Mouse (Mus musculus) ES-E14 (cell line): ENCODE data around the gene Mthfd1l. TPM values are rescaled to one million over a fixed set of nuclear protein-coding genes. Genes with fewer than 3 reads are reported as not detected.

Experiments
- DNase-seq: peaks from one replicate; pipeline ENCODE4 v3.0.0-alpha.2; 2013; ENCODE audit warnings: low read depth, low spot score
- H3K27ac ChIP-seq: 2 replicates; pipeline ENCODE4 v1.5.1; 2012; ENCODE audit warnings: low read depth, mild to moderate bottlenecking, low read length, moderate library complexity, mixed read lengths; ENCODE audit not compliant: poor library complexity, insufficient read depth, severe bottlenecking
- H3K36me3 ChIP-seq: 2 replicates; pipeline ENCODE4 v1.6.1; 2012; ENCODE audit warnings: mild to moderate bottlenecking, low read length, moderate library complexity, mixed read lengths; ENCODE audit not compliant: control insufficient read depth, poor library complexity, insufficient read depth, severe bottlenecking
- H3K4me1 ChIP-seq, 2 experiments: fragments of 150-350 bp in 1 of 2; sonication (generic) in 1 of 2; 2 replicates each; pipeline ENCODE4 v1.6.1; 2012; ENCODE audit warnings: low read length in 2 of 2, mild to moderate bottlenecking in 1 of 2, mixed read lengths in 1 of 2; ENCODE audit not compliant: control insufficient read depth in 2 of 2, insufficient read depth in 2 of 2, poor library complexity in 1 of 2
- H3K4me3 ChIP-seq, 2 experiments: fragments of 150-350 bp in 1 of 2; sonication (generic) in 1 of 2; 2 replicates each; pipeline ENCODE4 v1.5.1; 2012; ENCODE audit warnings: low read length in 2 of 2, low read depth in 1 of 2, mild to moderate bottlenecking in 1 of 2, mixed read lengths in 1 of 2; ENCODE audit not compliant: insufficient read depth in 1 of 2, poor library complexity in 1 of 2, severe bottlenecking in 1 of 2
- H3K9ac ChIP-seq: 2 replicates; pipeline ENCODE4 v1.6.1; 2012; ENCODE audit warnings: low read depth, mild to moderate bottlenecking, low read length, mixed read lengths; ENCODE audit not compliant: poor library complexity, insufficient read depth, severe bottlenecking
- H3K9me3 ChIP-seq: fragments of 150-350 bp; sonication (generic); 2 replicates; pipeline ENCODE4 v1.6.1; 2012; ENCODE audit warnings: low read depth, mild to moderate bottlenecking, low read length; ENCODE audit not compliant: control insufficient read depth, insufficient read depth
- CHD2 ChIP-seq: IDR thresholded peaks from 2 replicates; pipeline ENCODE4 v1.6.1; 2014; ENCODE audit warnings: mild to moderate bottlenecking, low read depth, low read length, inconsistent platforms
- HCFC1 ChIP-seq: IDR thresholded peaks from 2 replicates; pipeline ENCODE4 v1.6.1; 2012; ENCODE audit warnings: low read length, inconsistent platforms, borderline replicate concordance; ENCODE audit not compliant: insufficient read depth
- MAFK ChIP-seq: IDR thresholded peaks from 2 replicates; pipeline ENCODE4 v1.6.1; 2014; ENCODE audit warnings: mild to moderate bottlenecking, low read depth, low read length, inconsistent platforms; ENCODE audit not compliant: insufficient read depth
- ZC3H11A ChIP-seq: IDR thresholded peaks from 2 replicates; pipeline ENCODE4 v1.6.1; 2012; ENCODE audit warnings: low read depth, mild to moderate bottlenecking, inconsistent platforms, low read length, borderline replicate concordance
- ZNF384 ChIP-seq: IDR thresholded peaks from 2 replicates; pipeline ENCODE4 v1.6.1; 2012; ENCODE audit warnings: low read depth, low read length, inconsistent platforms
- in situ Hi-C, 2 experiments: fragments of 600-800 bp; cut with MboI; formaldehyde crosslinking; loops; one replicate each; pipeline ENCODE4 v1.15.1; 2025; ENCODE audit warnings: low sequenced_read_pairs in 2 of 2, inconsistent platforms in 1 of 2; ENCODE audit not compliant: unreplicated experiment in 2 of 2
- total RNA-seq: library from RNA; depleted of rRNA; stranded (reverse); fragments of 300-350 nt; gene quantifications from 2 replicates; pipeline ENCODE4 v1.2.3, GENCODE M21; 2012; rRNA removed

The Mthfd1l gene
- total RNA-seq, 1 experiment: 48.5 TPM

GRCm38 (mm10) chr10:4210313-4211066 is 237.6 kb downstream of the Mthfd1l start:
- Histone ChIP-seq H3K4me1 (peaks cover 0 to 4% of the 10 kb centered on the region in 2 experiments; a peak in 2 of 4 replicates), H3K9ac (no peak overlapping the region), H3K36me3 (no peaks in the 10 kb centered on the region), H3K9me3 (no peaks in the 10 kb centered on the region; the same call in 1 of the 2 replicates), H3K27ac (no peak overlapping the region), H3K4me3 (no peak overlapping the region; a peak in 1 of 4 replicates)
- TF ChIP-seq ZNF384: no peak
- no peak for TF ChIP-seq MAFK
- no peak for TF ChIP-seq HCFC1
- TF ChIP-seq ZC3H11A: no peak
- no peak for TF ChIP-seq CHD2
- DNase-seq: peak; percentile 21
- in situ Hi-C loops: no loop called here

- Histone ChIP-seq H3K4me1 (peaks cover 0 to 3% of the 10 kb centered on the region in 2 experiments; a peak in 2 of 4 replicates), H3K9me3 (no peaks in the 10 kb centered on the region; the same call in 1 of the 2 replicates), H3K27ac (no peak overlapping the region), H3K9ac (no peak overlapping the region), H3K4me3 (no peak overlapping the region), H3K36me3 (no peaks in the 10 kb centered on the region)
- in situ Hi-C loops: no loop called here
- TF ChIP-seq ZC3H11A (no peak), CHD2 (no peak), HCFC1 (no peak), ZNF384 (no peak)
- no peak for DNase-seq
Measured at GRCm38 (mm10) chr10:4211067-4211447, 238.1 kb downstream of the Mthfd1l start.

Other genes starting within 250 kb of the Mthfd1l start
- 8.8 and 14.4 TPM in 2 replicates for gene Plekhg1, start 232.8 kb upstream of the Mthfd1l start, total RNA-seq